Mouse (Mus musculus) B cell, adult (primary cell): ENCODE measurements around the gene Sh3rf3. TPM values are rescaled to one million over a fixed set of nuclear protein-coding genes. Genes with fewer than 3 reads are reported as not detected.

ENCODE experiments used
- total RNA-seq: library from RNA; stranded (reverse); gene quantifications from 4 replicates; pipeline ENCODE4 v1.2.4, GENCODE M21; 2023; ENCODE audit not compliant: inconsistent age

Gene Sh3rf3
- total RNA-seq, result not detected in 4 replicates

GRCm38 (mm10) chr10:58813081-58813800 is at the start of gene Sh3rf3:
Sh3rf3 (plus strand) TSS chr10:58813359.

Other genes with a start within 250 kb of the Sh3rf3 start
- not detected in 4 replicates for gene Edar, start 137.7 kb upstream of the Sh3rf3 start, total RNA-seq
- not detected in 4 replicates for gene Gm17542, start 95.1 kb upstream of the Sh3rf3 start, total RNA-seq